Mouse (Mus musculus): ENCODE measurements around the gene Smarcb1. TPM values are rescaled to one million over a fixed set of nuclear protein-coding genes. Genes with fewer than 3 reads are reported as not detected.
A peak's percentile ranks its signal among the peaks of the same experiment; 100 is the strongest.

The Smarcb1 gene
- total RNA-seq, 1 experiment from 2014 or later, result 101 TPM

DNA sequence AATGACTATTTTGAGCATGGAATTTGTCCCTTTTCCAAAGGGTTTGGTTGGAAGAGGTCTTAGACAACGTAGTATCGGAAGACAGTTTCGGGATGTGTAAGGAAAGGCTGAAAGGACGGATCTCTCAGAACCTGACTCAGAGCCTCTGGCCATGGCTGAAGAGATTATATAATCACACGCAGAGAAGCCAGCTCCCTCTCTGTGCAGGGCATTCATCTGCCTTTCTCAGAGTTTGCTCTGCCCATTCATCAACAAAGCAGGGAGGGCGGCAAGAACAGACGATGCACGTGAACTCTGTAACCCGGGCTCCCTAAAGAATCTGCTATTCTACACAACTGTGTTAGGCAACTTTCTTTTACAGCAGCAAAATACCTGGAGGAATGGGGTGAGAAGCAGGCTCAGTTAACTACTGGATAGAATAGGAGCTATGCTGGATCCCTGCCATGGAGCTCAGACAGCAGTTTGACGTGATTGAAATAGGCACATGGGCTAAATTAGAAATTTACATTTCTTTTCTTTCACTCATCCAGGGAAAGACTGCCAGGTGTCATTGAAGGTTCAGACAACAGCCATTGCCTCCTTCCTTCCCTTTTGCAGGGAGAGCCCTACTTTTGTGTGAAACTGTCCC is 47.8 kb downstream of the Smarcb1 start:
- ATAC-seq (replicated peaks in 1 of 2; ENCODE audit: insufficient read depth in 1 of 2, low FRiP score in 2 of 2, low TSS enrichment in 1 of 2, low read depth in 1 of 2, poor library complexity in 2 of 2, severe bottlenecking in 2 of 2), result no peak

DNA sequence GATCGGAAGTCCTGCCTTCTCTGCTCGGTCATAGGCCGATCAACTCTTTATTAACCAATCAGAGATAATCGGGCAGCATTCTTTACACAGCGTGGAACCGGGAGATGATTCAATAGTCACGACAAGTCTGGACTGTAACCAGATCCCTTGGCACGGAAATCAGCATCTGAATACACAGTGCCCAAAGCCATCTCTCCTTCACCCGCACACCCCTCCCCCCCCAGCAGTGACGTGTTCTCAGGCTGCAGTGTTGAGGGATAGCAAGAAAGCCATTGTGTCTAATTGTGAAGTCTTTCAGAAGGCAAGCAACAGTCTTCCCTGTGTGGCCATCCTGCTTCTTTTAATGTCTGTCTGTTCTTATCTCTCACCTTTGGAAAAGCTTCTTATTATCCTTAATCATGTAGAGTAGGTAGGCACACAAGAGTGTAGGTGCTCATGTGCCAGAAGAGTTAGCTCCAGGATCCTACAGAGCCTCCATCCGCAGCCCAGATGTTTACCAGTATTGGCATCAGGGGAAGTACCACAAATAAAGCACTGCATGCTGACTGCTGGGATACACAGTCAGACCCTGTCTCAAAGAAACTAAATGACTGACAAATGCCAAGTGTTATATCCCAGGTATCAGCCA is 48.4 kb downstream of the Smarcb1 start:
- peak; percentile 69 to 86 for ATAC-seq (replicated peaks in 1 of 2; ENCODE audit: insufficient read depth in 1 of 2, low FRiP score in 2 of 2, low TSS enrichment in 1 of 2, low read depth in 1 of 2, poor library complexity in 2 of 2, severe bottlenecking in 2 of 2)

DNA sequence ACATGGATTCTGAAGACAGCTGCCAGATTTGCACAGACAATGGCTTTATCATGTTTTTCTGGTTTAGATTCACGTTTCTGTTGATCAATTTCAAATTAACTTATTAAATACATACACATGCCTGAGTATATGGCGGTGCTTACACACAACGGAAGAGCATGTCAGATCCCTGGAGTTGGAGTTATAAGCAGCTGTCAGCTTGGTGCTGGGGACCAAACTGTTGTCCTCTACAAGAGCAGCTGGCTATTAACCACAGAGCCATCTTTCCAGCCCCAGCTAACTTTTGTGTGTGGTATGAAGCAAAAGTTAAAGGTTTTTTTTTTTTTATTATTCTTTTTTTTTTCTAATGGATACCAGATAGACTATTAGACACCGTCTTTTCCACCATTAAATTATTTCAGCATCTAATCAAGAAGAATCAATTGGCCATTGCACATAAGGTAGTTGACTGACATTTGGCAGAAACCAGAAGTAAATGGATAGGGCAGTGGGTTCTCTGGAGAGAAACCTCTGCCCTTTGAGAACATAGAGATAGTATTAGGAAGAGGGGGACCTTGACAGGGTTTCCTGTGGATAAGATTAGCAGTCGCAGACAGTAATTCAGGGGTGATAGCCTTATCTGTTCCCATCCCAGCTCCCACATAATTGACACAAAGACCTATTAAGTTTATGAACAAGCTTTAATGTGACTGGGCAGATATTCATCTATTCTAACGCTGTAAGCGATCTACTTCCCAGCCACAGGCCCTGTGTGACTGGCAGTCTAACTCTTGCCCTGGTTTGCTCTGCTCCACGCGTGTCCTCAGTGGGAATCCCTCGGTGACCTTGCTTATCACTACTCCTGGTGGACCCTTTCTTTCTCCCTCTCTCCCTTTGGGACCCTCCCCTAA is 49.1 kb downstream of the Smarcb1 start:
- no peak; a peak in 1 of 4 replicates for ATAC-seq (replicated peaks in 1 of 2; ENCODE audit: insufficient read depth in 1 of 2, low FRiP score in 2 of 2, low TSS enrichment in 1 of 2, low read depth in 1 of 2, poor library complexity in 2 of 2, severe bottlenecking in 2 of 2)

DNA sequence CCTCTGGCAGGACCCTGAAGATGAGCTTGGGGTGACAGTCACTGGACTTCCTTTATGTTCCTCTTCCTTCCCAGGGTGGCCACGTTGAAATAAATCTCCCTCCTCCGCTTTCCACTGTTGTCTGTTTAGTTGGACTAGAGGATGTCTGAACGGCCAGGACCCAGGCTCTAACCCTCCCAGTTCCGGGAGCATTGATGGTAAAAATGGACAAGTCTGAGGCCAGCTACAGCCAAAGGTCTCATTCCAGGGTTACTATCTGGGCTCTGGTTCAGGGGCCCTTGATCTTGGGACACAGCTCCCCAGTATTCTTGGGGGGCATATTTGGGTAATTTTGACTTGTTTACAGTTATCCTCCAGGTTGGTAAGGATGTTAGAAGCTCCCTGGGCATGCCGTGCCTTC is 59.8 kb downstream of the Smarcb1 start:
- no peak for ATAC-seq (replicated peaks in 1 of 2; ENCODE audit: insufficient read depth in 1 of 2, low FRiP score in 2 of 2, low TSS enrichment in 1 of 2, low read depth in 1 of 2, poor library complexity in 2 of 2, severe bottlenecking in 2 of 2)

DNA sequence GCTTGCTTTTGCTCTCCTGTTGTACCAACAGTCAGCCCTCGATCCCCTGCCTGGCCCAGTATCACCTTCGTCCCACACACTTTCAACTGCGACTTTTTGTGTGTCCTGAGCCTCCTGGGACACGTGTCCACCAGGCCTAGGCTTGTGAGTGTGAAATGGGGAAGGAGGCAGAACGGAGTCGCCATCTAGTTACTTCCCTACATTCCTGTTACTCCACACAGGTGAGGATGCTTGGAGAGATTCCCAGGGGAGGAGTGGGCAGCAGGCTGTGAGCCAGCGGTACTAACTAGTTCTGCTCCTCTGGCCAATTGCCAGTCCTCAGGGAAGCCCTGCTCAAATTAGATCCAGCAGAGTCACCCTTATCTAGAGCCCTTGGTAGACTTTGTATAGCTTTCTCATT is 60.7 kb downstream of the Smarcb1 start:
- ATAC-seq (replicated peaks in 1 of 2; ENCODE audit: insufficient read depth in 1 of 2, low FRiP score in 2 of 2, low TSS enrichment in 1 of 2, low read depth in 1 of 2, poor library complexity in 2 of 2, severe bottlenecking in 2 of 2), result no peak

DNA sequence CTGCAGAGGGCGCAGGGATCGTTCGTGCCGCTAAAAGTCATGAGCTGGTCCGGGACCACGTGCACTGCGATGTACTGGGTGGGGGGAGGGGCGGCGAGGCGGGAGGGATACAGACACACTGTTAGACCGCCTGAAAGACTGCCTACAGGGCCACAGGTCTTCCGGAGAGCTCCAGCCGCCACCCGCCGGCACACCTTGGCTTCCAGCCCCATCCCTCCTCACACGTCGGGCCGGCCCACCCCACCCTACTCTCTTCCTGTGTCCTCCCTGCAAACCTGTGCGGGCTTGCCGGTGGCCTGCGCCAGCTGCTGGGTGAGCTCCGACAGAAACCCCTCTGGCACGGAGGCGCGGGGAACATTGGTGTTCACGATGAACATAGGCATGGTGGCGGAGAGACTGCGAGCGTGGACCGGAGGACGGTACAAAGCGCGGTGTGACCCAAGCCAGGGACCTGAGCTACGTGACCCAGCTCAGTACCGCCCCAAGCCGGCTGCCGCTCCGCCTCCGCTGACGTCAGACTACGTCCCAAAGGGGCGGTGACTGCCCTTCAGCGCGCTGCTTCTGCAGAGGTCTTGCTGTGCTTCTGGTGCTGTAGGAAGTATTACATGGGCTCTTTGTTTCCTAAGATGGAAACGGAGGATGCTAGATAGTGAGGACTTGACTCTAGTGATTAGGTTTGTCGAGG is 61.5 kb downstream of the Smarcb1 start, which contains the start of gene Mif:
TSS of gene Mif (minus strand) at position 455 of the 685 bp plus-strand sequence.
- ATAC-seq (replicated peaks in 1 of 2; ENCODE audit: insufficient read depth in 1 of 2, low FRiP score in 2 of 2, low TSS enrichment in 1 of 2, low read depth in 1 of 2, poor library complexity in 2 of 2, severe bottlenecking in 2 of 2), result peak; percentile 99 to 100

DNA sequence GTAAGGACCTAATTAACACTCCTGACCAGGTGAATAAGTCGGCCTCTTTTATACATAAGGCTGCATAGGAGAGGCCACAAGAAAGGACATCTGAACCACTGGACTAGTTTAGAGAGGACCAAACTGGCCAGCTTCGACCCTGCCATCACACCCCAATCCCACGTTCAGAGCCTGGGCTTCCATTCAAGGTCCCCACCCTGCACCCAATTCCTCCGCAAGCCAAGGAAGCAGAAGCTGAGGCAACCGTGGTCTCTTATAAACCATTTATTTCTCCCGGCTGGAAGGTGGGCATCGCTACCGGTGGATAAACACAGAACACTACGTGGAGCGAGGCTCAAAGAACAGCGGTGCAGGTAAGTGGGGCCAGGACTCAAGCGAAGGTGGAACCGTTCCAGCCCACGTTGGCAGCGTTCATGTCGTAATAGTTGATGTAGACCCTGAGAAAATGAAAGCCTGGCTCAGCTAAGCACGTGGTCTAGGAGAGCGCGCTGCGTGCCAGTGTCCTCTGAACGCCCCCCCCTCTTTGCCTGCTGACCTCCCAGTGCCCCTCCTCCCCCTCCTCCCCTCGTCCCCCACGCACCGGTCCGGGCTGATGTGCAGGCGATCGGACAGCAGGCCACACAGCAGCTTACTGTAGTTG is 62.2 kb downstream of the Smarcb1 start:
- peak in 1 of 2 experiments; percentile 22; a peak in 2 of 4 replicates for ATAC-seq (replicated peaks in 1 of 2; ENCODE audit: insufficient read depth in 1 of 2, low FRiP score in 2 of 2, low TSS enrichment in 1 of 2, low read depth in 1 of 2, poor library complexity in 2 of 2, severe bottlenecking in 2 of 2)

DNA sequence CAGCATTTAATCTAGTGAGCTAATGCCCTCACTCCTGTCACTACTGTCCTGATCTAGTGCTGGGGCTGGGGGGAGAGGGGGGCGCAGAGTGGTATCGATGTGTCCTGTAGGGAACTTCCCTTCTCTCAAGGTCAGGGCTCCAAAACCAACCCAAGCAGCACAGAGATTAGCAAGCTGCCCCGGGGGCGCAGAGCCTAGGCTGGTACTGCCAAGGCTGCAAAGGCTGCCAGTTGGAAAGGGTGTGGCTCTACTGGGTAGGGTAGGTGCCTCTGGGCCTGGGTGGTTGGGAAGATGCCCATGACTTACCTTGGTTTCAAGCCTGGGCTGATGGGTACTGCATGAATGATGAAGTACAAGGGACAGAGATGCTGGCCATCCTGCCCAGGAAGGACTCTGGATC is 63.8 kb downstream of the Smarcb1 start:
- ATAC-seq (replicated peaks in 1 of 2; ENCODE audit: insufficient read depth in 1 of 2, low FRiP score in 2 of 2, low TSS enrichment in 1 of 2, low read depth in 1 of 2, poor library complexity in 2 of 2, severe bottlenecking in 2 of 2), result no peak

DNA sequence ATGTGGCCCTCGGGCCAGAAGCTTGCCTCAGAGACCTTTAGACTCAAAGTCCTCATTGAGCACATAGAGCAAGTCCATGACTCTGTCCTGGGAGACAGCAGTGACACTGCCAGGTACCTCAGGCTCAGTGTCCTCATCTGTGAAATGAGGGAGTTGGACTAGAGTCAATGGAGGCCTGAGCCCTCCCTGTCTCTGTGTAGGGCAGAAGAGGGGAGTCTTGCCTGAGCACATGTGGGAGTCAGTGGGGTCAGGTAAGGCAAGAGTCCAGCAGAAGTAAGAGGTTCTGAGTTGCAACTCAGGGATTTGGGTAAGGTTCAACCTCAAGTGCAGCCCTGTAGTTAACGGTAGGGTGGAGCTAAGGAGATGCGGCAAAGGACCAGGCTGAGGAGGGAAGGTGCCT is 64.4 kb downstream of the Smarcb1 start:
- ATAC-seq (replicated peaks in 1 of 2; ENCODE audit: insufficient read depth in 1 of 2, low FRiP score in 2 of 2, low TSS enrichment in 1 of 2, low read depth in 1 of 2, poor library complexity in 2 of 2, severe bottlenecking in 2 of 2), result no peak

DNA sequence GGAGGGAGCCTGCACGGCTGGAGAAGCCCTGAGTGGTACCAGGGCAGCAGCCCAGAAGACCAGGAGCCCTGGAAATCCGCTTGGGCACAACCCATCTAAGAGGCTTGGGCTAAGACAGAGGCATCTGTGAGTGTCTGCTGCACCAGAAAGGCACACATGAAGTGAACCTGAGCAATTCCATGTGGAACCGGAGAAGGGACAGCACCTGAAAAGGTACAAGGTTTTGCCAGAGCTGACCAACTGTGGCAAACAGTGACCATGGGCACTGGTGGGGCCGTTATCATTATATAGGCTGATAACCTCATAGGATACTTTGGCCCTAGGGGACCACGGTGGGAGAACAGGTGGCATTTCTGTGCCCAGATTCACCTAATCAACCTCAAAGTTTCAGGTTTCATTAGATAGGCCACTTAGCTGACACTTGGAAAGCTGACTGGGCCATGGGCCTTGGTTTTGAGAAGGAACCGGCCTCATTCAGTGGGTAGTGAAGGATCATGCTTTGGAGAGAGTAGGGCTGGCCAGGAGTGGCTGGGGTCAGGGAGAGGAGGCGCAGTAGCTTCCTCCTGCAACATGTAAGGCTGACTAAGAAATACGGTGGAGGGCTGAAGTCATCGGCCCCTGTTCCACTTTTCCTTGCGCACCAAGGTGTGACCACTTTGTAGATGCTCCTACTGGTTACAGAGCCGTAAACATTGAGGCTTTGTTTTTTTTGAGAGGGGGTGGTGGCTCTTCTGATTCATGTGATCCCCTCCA is 65.1 kb downstream of the Smarcb1 start:
- ATAC-seq (replicated peaks in 1 of 2; ENCODE audit: insufficient read depth in 1 of 2, low FRiP score in 2 of 2, low TSS enrichment in 1 of 2, low read depth in 1 of 2, poor library complexity in 2 of 2, severe bottlenecking in 2 of 2), result no peak

DNA sequence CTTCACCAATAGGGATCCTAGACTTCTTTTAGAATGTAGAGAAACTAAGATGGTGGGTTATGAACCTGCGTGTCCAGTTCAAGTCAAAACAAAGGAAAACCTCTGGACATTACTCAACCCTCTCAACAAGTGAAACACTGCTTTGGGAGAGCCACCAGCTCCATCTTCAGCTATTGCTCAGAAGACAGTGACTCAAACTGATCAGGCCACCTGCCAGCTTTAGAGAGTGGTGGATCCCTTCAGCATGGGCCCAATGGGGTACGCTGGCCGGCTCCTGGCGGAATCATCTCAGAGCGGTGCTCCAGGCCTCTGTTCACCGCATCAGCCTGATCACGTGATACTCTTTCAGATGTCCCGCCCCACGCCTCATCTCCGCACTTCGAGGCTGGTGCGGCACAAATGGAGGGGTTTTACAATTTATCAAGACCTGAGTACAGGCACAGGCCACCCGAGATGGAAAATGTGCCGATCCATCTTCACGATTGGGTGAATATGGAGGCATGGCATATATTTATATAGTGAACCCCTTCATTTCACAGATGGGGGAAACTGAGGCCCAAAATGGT is 65.9 kb downstream of the Smarcb1 start:
- ATAC-seq (replicated peaks in 1 of 2; ENCODE audit: insufficient read depth in 1 of 2, low FRiP score in 2 of 2, low TSS enrichment in 1 of 2, low read depth in 1 of 2, poor library complexity in 2 of 2, severe bottlenecking in 2 of 2), result no peak

DNA sequence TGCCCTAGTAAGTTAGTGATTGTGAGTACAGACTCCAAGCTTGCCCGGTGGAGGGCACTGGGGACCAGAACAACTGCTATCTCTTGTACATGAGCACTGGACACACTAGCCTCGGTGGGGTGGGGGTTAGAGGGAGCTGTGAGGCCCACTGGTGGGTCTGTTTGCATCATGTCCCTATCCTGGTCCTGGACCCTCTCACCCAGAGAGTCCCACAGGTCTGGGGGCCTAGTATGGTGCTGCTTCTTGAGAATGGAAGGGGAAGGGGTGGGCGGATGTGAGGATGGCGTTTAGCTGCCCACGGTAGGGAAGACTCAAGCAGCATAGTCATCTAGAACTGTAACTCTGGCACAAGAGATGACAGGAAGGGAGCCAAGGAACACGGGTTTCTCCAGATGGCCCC is 66.6 kb downstream of the Smarcb1 start:
- ATAC-seq (replicated peaks in 1 of 2; ENCODE audit: insufficient read depth in 1 of 2, low FRiP score in 2 of 2, low TSS enrichment in 1 of 2, low read depth in 1 of 2, poor library complexity in 2 of 2, severe bottlenecking in 2 of 2), result no peak

DNA sequence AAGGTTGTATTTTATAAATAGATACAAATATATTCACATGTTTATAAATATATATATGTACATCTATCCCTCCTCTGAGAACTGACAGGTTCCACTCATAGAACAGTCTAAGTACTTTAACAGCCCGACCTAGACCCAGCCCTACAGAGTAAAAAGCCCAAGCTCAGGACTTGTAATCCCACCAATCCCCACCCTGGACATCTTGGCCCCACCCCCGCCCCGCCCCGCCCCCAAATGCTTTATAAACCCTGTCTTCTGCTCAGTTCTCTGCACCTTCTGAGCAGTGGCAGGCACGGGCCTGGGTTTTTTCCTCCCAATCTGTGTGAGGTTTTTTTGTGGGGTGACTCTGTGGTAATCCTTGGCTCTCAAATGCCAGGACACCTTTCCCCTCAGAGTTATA is 67.3 kb downstream of the Smarcb1 start:
- ATAC-seq (replicated peaks in 1 of 2; ENCODE audit: insufficient read depth in 1 of 2, low FRiP score in 2 of 2, low TSS enrichment in 1 of 2, low read depth in 1 of 2, poor library complexity in 2 of 2, severe bottlenecking in 2 of 2), result no peak

DNA sequence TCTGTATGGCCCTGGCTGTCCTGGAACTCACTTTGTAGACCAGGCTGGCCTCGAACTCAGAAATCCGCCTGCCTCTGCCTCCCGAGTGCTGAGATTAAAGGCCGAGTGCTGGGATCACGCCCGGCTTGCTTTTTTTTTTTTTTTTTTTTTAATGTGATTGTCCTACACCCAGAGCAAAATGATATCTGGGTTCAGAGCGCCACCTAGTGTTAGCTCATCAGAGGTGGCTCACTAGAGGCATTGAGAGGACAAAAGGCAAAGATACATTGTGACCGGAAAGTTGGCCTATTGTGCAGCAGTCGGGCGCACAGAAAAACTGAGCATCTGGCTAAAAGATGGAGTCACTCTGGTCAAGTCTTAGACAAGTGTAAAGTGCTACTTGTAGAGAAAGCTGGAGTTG is 68.0 kb downstream of the Smarcb1 start:
- ATAC-seq (replicated peaks in 1 of 2; ENCODE audit: insufficient read depth in 1 of 2, low FRiP score in 2 of 2, low TSS enrichment in 1 of 2, low read depth in 1 of 2, poor library complexity in 2 of 2, severe bottlenecking in 2 of 2), result peak; percentile 56 to 74

DNA sequence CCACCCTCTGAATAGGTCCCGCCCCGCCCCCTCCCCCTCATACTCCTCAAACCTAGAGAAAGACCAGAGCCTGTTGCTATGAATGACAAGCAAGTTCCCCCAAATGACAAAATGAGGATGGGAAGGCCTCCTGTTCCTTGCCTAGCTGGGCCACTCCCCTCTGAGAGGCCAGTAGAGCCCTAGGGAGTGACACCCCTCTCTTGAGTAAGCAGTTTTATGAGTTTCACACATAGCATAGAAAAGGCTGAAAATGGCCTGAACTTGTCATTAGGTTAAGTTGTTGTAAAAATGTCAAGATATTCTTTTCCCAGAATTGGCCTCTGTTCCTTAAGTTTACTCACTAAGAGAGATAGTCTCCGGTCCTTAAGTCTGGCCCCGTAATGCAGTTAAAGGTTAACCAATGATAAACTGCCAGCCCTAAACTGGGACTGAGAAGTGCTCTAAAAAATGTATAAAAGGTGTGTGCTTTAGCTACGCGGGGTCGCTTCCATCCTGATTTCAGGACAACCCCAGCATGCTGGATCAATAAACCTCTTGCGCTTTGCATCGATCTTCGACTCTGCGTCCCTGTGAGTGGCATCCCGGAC is 68.8 kb downstream of the Smarcb1 start:
- ATAC-seq (replicated peaks in 1 of 2; ENCODE audit: insufficient read depth in 1 of 2, low FRiP score in 2 of 2, low TSS enrichment in 1 of 2, low read depth in 1 of 2, poor library complexity in 2 of 2, severe bottlenecking in 2 of 2), result no peak

DNA sequence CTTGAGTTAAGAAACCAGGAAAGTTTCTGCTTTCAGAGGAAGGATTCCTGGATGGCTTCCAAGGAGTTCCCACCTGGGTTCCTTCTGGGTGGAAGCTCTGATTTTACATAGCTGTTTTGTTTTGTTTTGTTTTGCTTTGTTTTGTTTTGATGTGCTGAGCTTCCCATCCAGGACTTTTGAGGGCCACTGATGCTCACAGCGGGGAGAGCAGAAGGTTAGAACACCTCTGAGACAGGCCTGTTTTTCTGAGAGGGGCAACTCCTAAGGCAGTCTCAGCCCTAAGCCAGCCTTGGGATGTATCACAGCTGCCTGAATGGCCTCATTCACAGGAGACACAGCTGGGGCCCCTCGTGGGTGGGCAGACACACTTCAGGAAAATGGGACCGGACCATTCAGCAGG is 69.7 kb downstream of the Smarcb1 start:
- ATAC-seq (replicated peaks in 1 of 2; ENCODE audit: insufficient read depth in 1 of 2, low FRiP score in 2 of 2, low TSS enrichment in 1 of 2, low read depth in 1 of 2, poor library complexity in 2 of 2, severe bottlenecking in 2 of 2), result no peak
